Mouse (Mus musculus): ENCODE measurements around the gene Cdyl. TPM values are rescaled to one million over a fixed set of nuclear protein-coding genes. Genes with fewer than 3 reads are reported as not detected.

Gene Cdyl
- polyA plus RNA-seq, 1 experiment from 2014 or later, result 5.8 TPM

DNA sequence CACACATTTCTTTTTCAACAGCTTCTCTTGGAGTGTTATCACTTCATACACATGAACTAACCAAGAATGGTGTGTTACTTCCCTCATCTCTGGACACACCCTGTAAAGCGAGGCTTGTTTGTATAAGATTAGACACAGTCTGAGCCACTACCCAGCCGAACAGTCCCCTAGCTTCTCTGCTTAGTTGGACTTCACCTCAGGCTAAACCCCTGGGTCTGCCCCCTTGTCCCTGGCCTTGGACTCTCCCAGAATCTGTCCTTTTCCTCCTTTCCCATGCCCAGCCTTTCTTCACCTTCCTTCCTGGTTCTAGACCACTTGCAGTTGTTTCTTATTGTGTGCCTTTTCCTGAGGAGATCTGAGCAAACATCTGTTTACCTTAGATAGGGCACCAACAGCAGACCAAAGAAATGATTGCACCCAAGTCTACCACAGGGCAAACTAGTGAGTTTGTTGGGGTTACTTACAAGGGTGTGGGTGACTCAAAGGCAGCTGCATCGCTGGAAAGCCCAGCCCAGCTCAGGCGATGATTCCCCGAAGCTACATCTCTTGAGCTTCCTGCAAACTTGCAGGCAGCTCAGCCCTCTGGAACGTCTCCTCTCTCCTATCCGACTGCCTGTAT is 17.9 kb downstream of the Cdyl start:
- peak; percentile 64 for DNase-seq
- peak overlapping the region; percentile 97 for H3K27ac ChIP-seq (ENCODE audit: low read depth)
- H3K27me3 ChIP-seq (ENCODE audit: insufficient read depth, low read length), result no peaks in the 10 kb centered on the region
- H3K36me3 ChIP-seq (replicated peaks; ENCODE audit: insufficient read depth, low read length), result no peaks in the 10 kb centered on the region
- H3K9ac ChIP-seq (replicated peaks), result peak overlapping the region; percentile 38
- TF ChIP-seq CTCF (IDR thresholded peaks at IDR 0.05; ENCODE audit: low read depth) (peak; percentile 21; the same call in 1 of the 2 replicates), EP300 (IDR thresholded peaks at IDR 0.05; ENCODE audit: low read depth) (peak; percentile 96)
- peaks cover 17% of the 10 kb centered on the region for H3K4me1 ChIP-seq (ENCODE audit: insufficient read depth)
- H3K4me3 ChIP-seq (ENCODE audit: low read depth, low read length), result 0 out of 2 replicates have a peak overlapping the region, but pooled peaks have one; percentile 2
- 29% methylated on average over 7 of the region's 7 CpGs for WGBS (ENCODE audit: insufficient replicate concordance)
- ATAC-seq, result peak; percentile 99
- no peaks in the 10 kb centered on the region for H3K9me3 ChIP-seq (ENCODE audit: low read length)
- peak overlapping the region; percentile 54 for H3K4me2 ChIP-seq (ENCODE audit: low read depth, low read length)

DNA sequence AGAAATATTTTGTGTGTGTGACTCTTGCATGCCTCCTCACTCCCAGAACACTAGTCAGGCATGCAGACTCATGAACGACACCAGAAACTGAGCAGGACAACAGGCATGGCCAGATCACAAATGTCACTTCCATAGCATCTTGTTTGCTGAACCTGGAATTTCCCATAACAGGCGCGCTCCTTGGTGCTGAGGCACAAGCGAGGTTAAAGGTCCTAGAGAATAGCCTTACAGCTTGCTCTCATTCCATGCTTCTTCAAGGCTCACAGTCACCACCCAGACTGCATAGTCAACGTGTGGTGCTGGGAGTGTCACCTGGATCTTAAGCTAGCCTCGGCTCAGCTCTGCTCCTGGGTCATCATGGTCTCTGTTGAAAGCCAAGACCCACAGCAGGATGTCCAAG is 19.1 kb downstream of the Cdyl start:
- no peaks in the 10 kb centered on the region for H3K9me3 ChIP-seq (ENCODE audit: low read length)
- no peak for TF ChIP-seq CTCF (IDR thresholded peaks at IDR 0.05; ENCODE audit: low read depth)
- no peak for TF ChIP-seq EP300 (IDR thresholded peaks at IDR 0.05; ENCODE audit: low read depth)
- H3K4me1 ChIP-seq (ENCODE audit: insufficient read depth), result peaks cover 17% of the 10 kb centered on the region
- no peak overlapping the region for H3K4me3 ChIP-seq (ENCODE audit: low read depth, low read length)
- DNase-seq (no peak), ATAC-seq (no peak)
- peak overlapping the region; percentile 97 for H3K27ac ChIP-seq (ENCODE audit: low read depth)
- no peaks in the 10 kb centered on the region for H3K36me3 ChIP-seq (replicated peaks; ENCODE audit: insufficient read depth, low read length)
- peak overlapping the region; percentile 54; the same call in 1 of the 2 replicates for H3K4me2 ChIP-seq (ENCODE audit: low read depth, low read length)
- WGBS (ENCODE audit: insufficient replicate concordance), result 85% methylated on average over 6 of the region's 6 CpGs
- H3K27me3 ChIP-seq (ENCODE audit: insufficient read depth, low read length), result no peaks in the 10 kb centered on the region
- H3K9ac ChIP-seq (replicated peaks), result peak overlapping the region; percentile 38; the same call in 1 of the 2 replicates

DNA sequence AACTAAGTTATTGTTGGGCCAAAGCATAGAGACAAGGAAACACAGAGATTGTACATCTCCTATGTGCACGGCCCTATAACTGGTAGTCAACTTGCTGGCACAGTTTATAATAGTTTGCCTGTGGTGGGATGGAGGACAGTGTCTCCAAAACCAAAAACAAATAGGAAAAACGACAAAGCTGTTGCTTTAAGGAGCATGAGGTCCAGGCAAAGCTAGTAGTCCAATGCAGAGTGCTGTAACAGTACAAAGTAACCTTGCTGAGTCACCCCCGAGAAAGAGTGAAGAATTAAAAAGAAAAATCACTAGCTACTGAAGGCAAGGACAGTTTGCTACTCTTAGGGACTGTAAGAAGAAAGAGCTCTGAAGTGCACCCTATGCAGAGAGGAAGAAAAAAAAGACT is 21.7 kb downstream of the Cdyl start:
- TF ChIP-seq CTCF (IDR thresholded peaks at IDR 0.05; ENCODE audit: low read depth) (no peak), EP300 (IDR thresholded peaks at IDR 0.05; ENCODE audit: low read depth) (no peak)
- WGBS (ENCODE audit: insufficient replicate concordance), result 66% methylated on average over 3 of the region's 3 CpGs
- H3K27me3 ChIP-seq (ENCODE audit: insufficient read depth, low read length), result no peaks in the 10 kb centered on the region
- DNase-seq, result no peak
- H3K4me2 ChIP-seq (ENCODE audit: low read depth, low read length), result no peak overlapping the region
- H3K9me3 ChIP-seq (ENCODE audit: low read length), result no peaks in the 10 kb centered on the region
- ATAC-seq, result no peak
- H3K27ac ChIP-seq (ENCODE audit: low read depth), result no peak overlapping the region
- H3K4me3 ChIP-seq (ENCODE audit: low read depth, low read length), result no peak overlapping the region
- peaks cover 16% of the 10 kb centered on the region for H3K4me1 ChIP-seq (ENCODE audit: insufficient read depth)
- no peak overlapping the region for H3K9ac ChIP-seq (replicated peaks)
- H3K36me3 ChIP-seq (replicated peaks; ENCODE audit: insufficient read depth, low read length), result no peaks in the 10 kb centered on the region

DNA sequence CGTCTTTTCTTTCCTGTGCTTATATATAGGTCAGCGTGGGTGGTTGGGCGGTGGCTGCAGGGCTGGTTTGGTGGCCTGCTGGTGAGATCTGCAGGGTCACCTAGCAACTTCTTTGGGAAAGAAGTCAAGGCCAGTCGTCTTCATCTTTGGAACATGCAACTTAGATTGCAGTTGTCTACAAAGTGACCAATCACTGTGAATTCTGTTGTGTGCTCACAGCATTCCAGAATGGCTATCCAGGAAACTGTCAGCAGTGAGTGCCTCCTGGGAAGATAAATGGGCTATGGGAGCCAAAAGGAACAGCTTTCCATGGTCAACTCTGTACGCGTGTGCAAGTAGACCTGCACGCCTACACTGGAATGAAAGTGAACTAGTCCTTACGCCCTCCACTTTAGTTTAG is 26.6 kb downstream of the Cdyl start:
- 67% methylated on average over 8 of the region's 8 CpGs for WGBS (ENCODE audit: insufficient replicate concordance)
- no peak overlapping the region for H3K27ac ChIP-seq (ENCODE audit: low read depth)
- no peaks in the 10 kb centered on the region for H3K36me3 ChIP-seq (replicated peaks; ENCODE audit: insufficient read depth, low read length)
- DNase-seq (no peak), ATAC-seq (no peak)
- no peaks in the 10 kb centered on the region for H3K9me3 ChIP-seq (ENCODE audit: low read length)
- TF ChIP-seq CTCF (IDR thresholded peaks at IDR 0.05; ENCODE audit: low read depth), result no peak
- no peak for TF ChIP-seq EP300 (IDR thresholded peaks at IDR 0.05; ENCODE audit: low read depth)
- no peaks in the 10 kb centered on the region for H3K27me3 ChIP-seq (ENCODE audit: insufficient read depth, low read length)
- H3K4me2 ChIP-seq (ENCODE audit: low read depth, low read length), result no peak overlapping the region
- no peaks in the 10 kb centered on the region; the same call in none of the 2 replicates for H3K4me1 ChIP-seq (ENCODE audit: insufficient read depth)
- H3K4me3 ChIP-seq (ENCODE audit: low read depth, low read length), result no peak overlapping the region
- no peak overlapping the region for H3K9ac ChIP-seq (replicated peaks)

DNA sequence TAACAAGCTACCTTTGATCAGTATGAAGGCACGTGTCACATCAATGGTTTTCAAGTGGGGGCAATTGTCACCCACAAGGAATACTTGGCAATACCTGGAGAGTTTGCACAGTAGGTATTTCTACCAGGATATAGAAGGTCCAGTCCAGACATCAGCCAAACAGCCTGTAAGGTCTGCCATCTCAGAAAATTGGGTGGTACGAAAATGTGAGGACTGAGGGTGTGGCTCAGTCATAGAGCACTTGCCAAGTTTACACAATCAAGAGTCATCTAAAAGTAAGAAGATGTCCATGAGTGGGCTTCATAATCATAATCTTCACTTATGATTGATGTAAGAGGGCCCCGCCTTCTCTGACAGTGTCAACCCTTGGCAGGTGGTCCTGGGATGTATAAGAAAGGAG is 29.9 kb downstream of the Cdyl start:
- Histone ChIP-seq H3K27ac (ENCODE audit: low read depth) (no peak overlapping the region), H3K27me3 (ENCODE audit: insufficient read depth, low read length) (no peaks in the 10 kb centered on the region), H3K4me2 (ENCODE audit: low read depth, low read length) (no peak overlapping the region), H3K36me3 (replicated peaks; ENCODE audit: insufficient read depth, low read length) (no peaks in the 10 kb centered on the region), H3K4me1 (ENCODE audit: insufficient read depth) (no peaks in the 10 kb centered on the region; the same call in none of the 2 replicates), H3K4me3 (ENCODE audit: low read depth, low read length) (no peak overlapping the region), H3K9me3 (ENCODE audit: low read length) (no peaks in the 10 kb centered on the region), H3K9ac (replicated peaks) (no peak overlapping the region)
- DNase-seq (no peak), ATAC-seq (no peak)
- WGBS (ENCODE audit: insufficient replicate concordance), result 81% methylated on average over 3 of the region's 3 CpGs
- no peak for TF ChIP-seq CTCF (IDR thresholded peaks at IDR 0.05; ENCODE audit: low read depth)
- no peak for TF ChIP-seq EP300 (IDR thresholded peaks at IDR 0.05; ENCODE audit: low read depth)

DNA sequence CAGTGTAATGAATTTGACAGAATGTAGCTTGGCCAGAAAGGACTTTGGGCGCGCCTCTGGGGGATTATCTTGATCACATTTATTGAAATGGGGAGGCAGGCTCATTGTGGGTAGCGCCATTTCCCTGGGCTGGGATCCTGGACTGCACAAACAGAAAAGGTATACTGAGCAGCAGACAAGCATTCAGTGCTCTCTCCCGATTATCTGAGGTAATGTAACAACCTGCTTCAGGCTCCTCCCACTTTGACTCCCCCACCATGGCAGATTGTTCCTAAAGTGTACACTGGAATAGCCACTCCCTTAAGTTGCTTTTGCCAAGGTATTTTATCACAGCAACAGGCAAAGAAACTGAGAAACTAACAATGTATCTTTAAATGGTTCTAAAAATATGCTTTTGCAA is 58.0 kb downstream of the Cdyl start:
- Histone ChIP-seq H3K27me3 (ENCODE audit: insufficient read depth, low read length) (no peaks in the 10 kb centered on the region), H3K4me1 (ENCODE audit: insufficient read depth) (no peaks in the 10 kb centered on the region), H3K4me2 (ENCODE audit: low read depth, low read length) (no peak overlapping the region), H3K9ac (replicated peaks) (no peak overlapping the region), H3K9me3 (ENCODE audit: low read length) (no peaks in the 10 kb centered on the region), H3K36me3 (replicated peaks; ENCODE audit: insufficient read depth, low read length) (no peaks in the 10 kb centered on the region), H3K4me3 (ENCODE audit: low read depth, low read length) (no peak overlapping the region), H3K27ac (ENCODE audit: low read depth) (no peak overlapping the region)
- 72% methylated on average over 4 of the region's 4 CpGs for WGBS (ENCODE audit: insufficient replicate concordance)
- ATAC-seq (no peak), DNase-seq (no peak)
- no peak for TF ChIP-seq EP300 (IDR thresholded peaks at IDR 0.05; ENCODE audit: low read depth)
- no peak for TF ChIP-seq CTCF (IDR thresholded peaks at IDR 0.05; ENCODE audit: low read depth)
